Mouse (Mus musculus) frontal cortex, adult 2 months (tissue): Measurements from ENCODE around the gene Iqschfp. TPM values are rescaled to one million over a fixed set of nuclear protein-coding genes. Genes with fewer than 3 reads are reported as not detected.

Experiments used
- DNase-seq, 2 experiments: peaks; one replicate each; pipeline ENCODE4 v3.0.0; 2022; ENCODE audit warnings: low spot score in 1 of 2; ENCODE audit errors: extremely low spot score in 1 of 2
- polyA plus RNA-seq: library from polyadenylated mRNA; depleted of rRNA; stranded (reverse); fragments of >200 nt; gene quantifications from 2 replicates; pipeline ENCODE4 v1.2.3, GENCODE M21; 2012; rRNA removed

The Iqschfp gene
- polyA plus RNA-seq, 1 experiment = 4.1 TPM

DNA sequence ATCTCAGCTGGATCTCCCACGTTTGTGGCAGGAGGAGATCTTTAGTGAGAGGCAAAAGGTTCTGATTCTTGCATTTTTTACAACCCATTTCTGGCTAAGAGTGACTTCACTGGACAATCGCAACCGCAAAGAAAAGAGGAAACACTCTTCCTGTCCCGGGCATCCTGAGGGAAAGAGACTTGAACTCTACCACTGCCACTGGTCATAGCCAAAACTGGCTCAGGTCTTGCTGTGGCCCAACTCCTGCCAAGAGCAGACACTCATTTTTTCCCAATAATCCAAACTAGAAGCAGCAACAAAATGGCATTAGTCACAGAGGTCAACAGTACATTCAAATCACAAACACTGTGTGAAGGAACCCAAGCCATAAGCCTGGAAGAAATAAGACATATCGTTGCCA, 770.4 kb downstream of the Iqschfp start:
- DNase-seq = no peak

DNA sequence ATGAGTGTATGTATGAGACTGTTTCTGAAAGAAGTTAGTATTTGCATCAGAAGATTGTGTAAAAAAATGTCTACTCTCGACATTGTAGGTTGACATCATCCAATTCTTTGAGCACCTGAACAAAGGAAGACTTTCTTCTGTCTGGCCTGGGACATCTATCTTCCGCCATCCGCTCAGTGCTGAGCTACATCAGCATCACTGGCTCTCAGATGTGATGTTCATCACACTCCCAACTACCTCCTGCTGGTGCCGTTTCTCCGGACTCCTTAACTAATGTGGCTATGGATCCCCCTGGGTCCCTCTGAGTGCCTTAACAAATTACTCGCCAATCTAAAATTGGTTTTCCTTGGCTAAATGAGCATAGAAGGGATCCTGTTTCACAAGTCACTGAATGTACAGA, 772.3 kb downstream of the Iqschfp start:
- no peak for DNase-seq

DNA sequence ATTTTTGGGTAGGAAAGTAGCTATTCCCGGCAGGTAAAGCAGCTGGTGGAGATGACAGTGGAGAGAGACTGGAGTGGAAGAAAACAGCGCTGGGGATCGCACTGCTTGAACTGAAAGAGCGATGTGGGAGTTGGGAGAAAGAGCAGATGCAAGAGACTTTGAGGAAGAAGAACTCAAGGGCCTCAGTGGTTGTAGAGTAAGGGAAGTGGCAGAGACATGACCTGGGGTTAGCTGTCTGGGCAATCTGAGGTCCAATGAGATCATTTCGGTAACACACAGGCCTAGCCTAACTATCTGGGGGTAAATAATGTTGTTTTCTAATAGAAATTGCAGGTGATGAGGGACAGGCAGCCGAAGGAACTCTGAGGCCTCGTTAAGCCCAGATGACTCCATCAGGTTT, 774.3 kb downstream of the Iqschfp start:
- DNase-seq = no peak

DNA sequence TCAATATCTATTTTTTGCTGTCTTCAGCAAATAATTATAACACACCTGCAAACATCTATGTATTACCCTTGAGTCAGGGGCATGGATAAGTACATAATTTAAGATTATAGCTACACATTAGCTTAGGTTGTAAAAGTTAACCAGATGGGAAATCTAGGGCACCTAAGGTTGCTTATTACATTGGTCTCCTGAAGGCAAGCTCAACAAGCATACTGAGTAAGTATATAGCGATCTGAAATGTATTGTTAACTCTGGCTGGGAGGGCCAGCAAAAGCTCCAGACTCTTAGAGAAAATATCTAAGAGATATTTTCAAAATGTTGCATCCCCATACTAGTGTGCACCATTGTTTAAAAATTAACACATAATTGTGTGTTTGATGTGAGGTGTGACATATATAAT, 775.8 kb downstream of the Iqschfp start:
- no peak for DNase-seq

DNA sequence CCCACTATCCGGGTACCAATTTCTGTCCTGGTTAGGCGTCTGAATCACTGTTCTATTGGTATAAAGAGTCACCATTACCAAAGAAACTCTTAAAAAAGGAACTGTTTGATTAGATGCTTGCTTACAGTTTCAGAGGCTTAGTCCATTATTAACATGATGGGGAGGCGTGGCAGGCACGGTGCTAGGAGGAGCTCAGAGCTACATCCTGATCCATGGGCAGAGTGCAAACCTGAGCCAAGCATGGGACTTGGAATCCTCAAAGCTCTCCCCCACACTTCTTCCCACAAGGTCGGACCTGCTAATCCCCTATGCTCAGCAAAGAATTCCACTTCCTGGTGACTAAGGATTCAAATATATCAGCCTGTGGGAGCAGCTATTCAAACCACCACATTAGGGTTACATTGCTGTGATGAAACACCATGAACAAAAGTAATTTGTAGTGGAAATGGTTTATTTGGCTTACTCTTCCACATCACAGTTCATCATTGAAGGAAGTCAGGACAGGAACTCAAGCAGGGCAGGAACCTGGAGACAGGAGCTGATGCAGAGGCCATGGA, 777.5 kb downstream of the Iqschfp start:
- no peak for DNase-seq

DNA sequence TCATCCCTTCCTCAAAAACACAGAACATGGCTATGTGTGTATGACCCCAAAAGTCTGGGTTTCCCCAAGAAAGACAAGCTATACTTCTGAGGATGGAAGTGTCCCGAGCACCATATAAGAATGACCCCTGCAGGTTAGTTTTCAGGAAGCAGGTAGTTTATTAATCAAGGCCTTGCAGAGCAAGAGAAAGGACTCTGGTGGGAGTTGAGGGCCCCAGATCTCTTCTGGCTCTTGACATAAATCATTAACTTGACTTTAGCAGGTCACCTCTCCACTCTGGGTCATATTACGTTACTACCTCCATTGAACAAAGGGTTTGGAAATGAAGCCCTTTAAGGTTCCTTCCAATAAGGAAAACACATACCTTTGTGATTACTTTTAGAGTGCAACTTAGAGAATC, 782.7 kb downstream of the Iqschfp start:
- DNase-seq = no peak

DNA sequence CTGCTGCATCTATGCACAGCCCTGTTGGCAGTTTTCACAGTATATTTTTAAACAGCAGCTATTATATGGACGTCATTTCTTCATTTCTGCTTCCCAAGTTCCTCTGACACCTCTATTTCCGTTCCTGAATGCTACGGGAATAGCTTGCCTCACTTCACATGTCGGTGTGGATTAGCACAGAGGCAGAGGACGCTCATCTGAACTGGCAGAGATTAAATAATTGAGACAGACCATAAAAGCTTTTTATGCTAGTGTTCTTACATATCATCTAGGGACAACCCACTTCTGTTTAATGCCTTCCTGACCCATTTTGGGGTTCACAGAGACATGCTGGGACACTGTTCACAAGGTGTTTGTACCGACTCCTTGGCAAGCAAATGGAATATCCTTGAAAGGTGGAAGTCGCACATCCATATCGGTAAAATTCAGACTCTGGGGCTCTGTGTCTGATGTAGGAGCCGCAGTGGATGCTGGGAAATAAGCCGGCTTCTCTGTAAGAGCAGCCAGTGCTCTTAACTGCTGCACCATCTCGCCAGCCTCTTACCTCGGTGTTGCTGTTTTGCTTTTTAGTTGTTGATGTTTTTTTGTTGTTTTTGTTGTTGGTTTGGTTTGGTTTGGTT, 783.3 kb downstream of the Iqschfp start:
- DNase-seq = peak; percentile 70 to 71

Other genes with a start within 250 kb of the Iqschfp start
- gene Iqcj, start within 50 bp of the Iqschfp start, polyA plus RNA-seq = 0.40 and 0.62 TPM in 2 replicates
- gene Schip1, start 172.6 kb downstream of the Iqschfp start, polyA plus RNA-seq = 166 and 182 TPM in 2 replicates